Mouse (Mus musculus): ENCODE results near the gene Insl6. TPM values are rescaled to one million over a fixed set of nuclear protein-coding genes. Genes with fewer than 3 reads are reported as not detected.

Gene Insl6
- polyA plus RNA-seq, 1 experiment from 2014 or later: 7.1 TPM

- peaks cover 54% of the 10 kb centered on the region for H3K36me3 ChIP-seq
- WGBS: 91% methylated on average over 2 of the region's 2 CpGs
- no peak for ATAC-seq (replicated peaks; ENCODE audit: low FRiP score)
Measured at GRCm38 (mm10) chr19:29302119-29302518, 23.0 kb downstream of the Insl6 start.

DNA sequence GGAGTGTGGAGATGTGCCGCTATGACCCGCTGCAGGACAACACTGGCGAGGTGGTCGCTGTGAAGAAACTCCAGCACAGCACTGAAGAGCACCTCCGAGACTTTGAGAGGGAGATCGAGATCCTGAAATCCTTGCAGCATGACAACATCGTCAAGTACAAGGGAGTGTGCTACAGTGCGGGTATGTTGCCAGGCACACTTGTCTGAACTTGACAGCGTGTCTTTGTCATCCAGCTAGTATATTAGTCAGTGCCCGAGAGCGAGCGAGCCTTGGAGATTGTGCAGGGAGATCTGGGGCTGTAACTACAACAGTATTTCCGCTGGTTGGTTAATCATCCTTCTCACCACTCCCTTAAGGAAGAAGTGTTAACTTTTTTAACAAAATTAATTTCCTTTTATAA lies 24.2 kb downstream of the Insl6 start:
- no peak for ATAC-seq (replicated peaks; ENCODE audit: low FRiP score)
- H3K9ac ChIP-seq: no peak overlapping the region
- no peaks in the 10 kb centered on the region for H3K9me3 ChIP-seq (replicated peaks)
- no peak overlapping the region for H3K27ac ChIP-seq
- 93% methylated on average over 13 of the region's 13 CpGs for WGBS
- no peak overlapping the region for H3K4me3 ChIP-seq (replicated peaks)
- H3K4me2 ChIP-seq: no peak overlapping the region
- H3K4me1 ChIP-seq: no peaks in the 10 kb centered on the region
- H3K27me3 ChIP-seq: no peaks in the 10 kb centered on the region
- H3K36me3 ChIP-seq: peaks cover 50% of the 10 kb centered on the region

More at GRCm38 (mm10) chr19:29302119-29302518, 23.0 kb downstream of the Insl6 start:
- H3K9ac ChIP-seq: no peak overlapping the region
- no peaks in the 10 kb centered on the region for H3K27me3 ChIP-seq
- no peak overlapping the region for H3K4me3 ChIP-seq (replicated peaks)
- no peak overlapping the region for H3K27ac ChIP-seq
- no peaks in the 10 kb centered on the region for H3K4me1 ChIP-seq
- H3K4me2 ChIP-seq: no peak overlapping the region
- H3K9me3 ChIP-seq (replicated peaks): no peaks in the 10 kb centered on the region

- H3K4me3 ChIP-seq (replicated peaks): no peak overlapping the region
- no peaks in the 10 kb centered on the region for H3K4me1 ChIP-seq
- no peaks in the 10 kb centered on the region for H3K9me3 ChIP-seq (replicated peaks)
- ATAC-seq (replicated peaks; ENCODE audit: low FRiP score): no peak
- H3K27me3 ChIP-seq: no peaks in the 10 kb centered on the region
- H3K4me2 ChIP-seq: no peak overlapping the region
- no peak overlapping the region for H3K9ac ChIP-seq
- WGBS: 91% methylated on average over 1 of the region's 1 CpGs
- H3K27ac ChIP-seq: no peak overlapping the region
- peaks cover 47% of the 10 kb centered on the region for H3K36me3 ChIP-seq
Measured at GRCm38 (mm10) chr19:29297366-29297765, 27.8 kb downstream of the Insl6 start.

DNA sequence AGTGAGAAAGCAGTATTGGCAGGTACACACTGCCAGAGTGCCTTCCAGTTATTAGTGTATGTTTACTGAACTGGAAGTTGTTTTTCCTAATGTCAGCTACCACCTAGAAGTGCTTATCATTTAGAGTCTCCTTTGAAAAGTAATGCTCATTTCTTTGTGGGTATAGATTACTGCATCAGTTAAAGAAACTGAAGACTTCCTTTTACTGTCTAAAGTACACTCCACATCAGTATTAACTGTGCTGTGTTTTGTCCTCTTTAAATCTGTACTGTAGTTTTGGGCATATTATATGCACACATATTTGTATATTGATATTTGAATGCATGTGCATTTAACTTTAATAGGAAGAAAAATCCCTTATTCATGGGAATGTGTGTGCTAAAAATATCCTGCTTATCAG lies 29.0 kb downstream of the Insl6 start:
- ATAC-seq (replicated peaks; ENCODE audit: low FRiP score): no peak

DNA sequence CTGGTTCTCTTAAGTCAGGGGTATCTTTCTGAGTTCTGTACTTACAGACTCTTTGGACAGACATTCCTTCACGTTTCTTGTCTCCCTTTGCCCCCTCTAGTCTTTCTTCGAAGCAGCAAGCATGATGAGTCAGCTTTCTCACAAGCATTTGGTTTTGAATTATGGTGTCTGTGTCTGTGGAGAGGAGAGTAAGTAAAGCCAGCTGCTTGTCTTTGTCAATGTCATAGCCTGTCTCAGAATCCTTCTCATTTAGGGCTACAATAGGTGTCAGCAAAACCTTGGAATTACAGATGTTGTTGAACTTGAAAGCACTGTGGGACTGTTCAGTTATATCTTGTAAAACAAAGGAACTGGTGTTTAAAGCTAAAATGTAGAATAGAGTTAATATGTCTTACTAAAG lies 30.4 kb downstream of the Insl6 start:
- WGBS: 38% methylated on average over 2 of the region's 2 CpGs
- no peak for ATAC-seq (replicated peaks; ENCODE audit: low FRiP score)
- Histone ChIP-seq H3K4me1 (no peaks in the 10 kb centered on the region), H3K36me3 (peaks cover 44% of the 10 kb centered on the region), H3K9me3 (replicated peaks) (no peaks in the 10 kb centered on the region), H3K4me2 (no peak overlapping the region), H3K9ac (no peak overlapping the region), H3K27me3 (no peaks in the 10 kb centered on the region), H3K4me3 (replicated peaks) (no peak overlapping the region), H3K27ac (no peak overlapping the region)

More for the DNA sequence above, 29.0 kb downstream of the Insl6 start:
- H3K27me3 ChIP-seq: no peaks in the 10 kb centered on the region
- H3K4me3 ChIP-seq (replicated peaks): no peak overlapping the region
- peaks cover 53% of the 10 kb centered on the region for H3K36me3 ChIP-seq
- no peaks in the 10 kb centered on the region for H3K9me3 ChIP-seq (replicated peaks)
- no peaks in the 10 kb centered on the region for H3K4me1 ChIP-seq
- no peak overlapping the region for H3K27ac ChIP-seq
- no peak overlapping the region for H3K4me2 ChIP-seq
- no peak overlapping the region for H3K9ac ChIP-seq

DNA sequence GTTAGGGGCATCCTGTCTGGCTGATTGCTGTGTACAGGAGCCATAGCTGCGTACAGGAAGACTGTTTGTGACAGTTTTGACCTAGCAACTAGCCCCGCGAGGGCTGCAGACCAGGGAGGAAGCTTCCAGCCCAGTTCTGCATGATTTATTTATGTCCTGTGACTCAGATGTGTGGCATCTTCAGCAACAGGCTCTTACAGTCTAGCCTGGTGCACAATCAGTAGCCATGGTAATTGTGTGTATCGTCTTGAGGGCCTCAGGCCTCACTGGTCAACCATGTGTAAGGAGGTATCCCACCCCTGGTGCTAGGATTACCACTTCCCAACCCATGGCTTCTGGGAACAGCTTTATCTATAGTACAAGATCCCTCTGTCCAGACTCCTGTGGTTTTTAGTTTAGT lies 32.6 kb downstream of the Insl6 start:
- Histone ChIP-seq H3K27me3 (no peaks in the 10 kb centered on the region), H3K4me2 (no peak overlapping the region), H3K36me3 (peaks cover 39% of the 10 kb centered on the region), H3K9me3 (replicated peaks) (no peaks in the 10 kb centered on the region), H3K4me3 (replicated peaks) (no peak overlapping the region), H3K4me1 (no peaks in the 10 kb centered on the region), H3K27ac (no peak overlapping the region), H3K9ac (no peak overlapping the region)
- 48% methylated on average over 4 of the region's 4 CpGs for WGBS
- no peak for ATAC-seq (replicated peaks; ENCODE audit: low FRiP score)

DNA sequence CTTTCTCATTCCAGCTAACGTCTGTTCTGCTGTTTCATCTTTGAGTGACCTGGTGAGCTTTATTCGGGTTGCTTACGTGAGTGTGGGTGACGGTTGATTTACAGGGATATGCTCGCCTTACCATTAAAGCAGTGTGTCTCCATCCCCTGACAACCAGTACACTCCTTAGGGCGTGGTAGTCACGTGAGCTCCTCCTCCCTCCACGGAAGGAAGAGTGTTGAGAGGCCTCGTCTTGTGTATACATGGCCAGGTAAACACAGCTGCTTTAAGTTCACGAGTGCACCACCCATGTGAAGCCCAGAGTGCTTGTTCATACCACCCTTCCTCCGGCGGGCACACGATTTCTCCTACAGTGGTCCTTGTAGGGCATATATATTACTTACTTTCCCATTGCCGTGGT lies 33.6 kb downstream of the Insl6 start:
- H3K27me3 ChIP-seq: no peaks in the 10 kb centered on the region
- no peaks in the 10 kb centered on the region for H3K4me1 ChIP-seq
- H3K9ac ChIP-seq: no peak overlapping the region
- H3K4me2 ChIP-seq: no peak overlapping the region
- no peak overlapping the region for H3K27ac ChIP-seq
- 67% methylated on average over 14 of the region's 14 CpGs for WGBS
- no peak overlapping the region for H3K4me3 ChIP-seq (replicated peaks)
- no peak for ATAC-seq (replicated peaks; ENCODE audit: low FRiP score)
- peaks cover 38% of the 10 kb centered on the region for H3K36me3 ChIP-seq
- H3K9me3 ChIP-seq (replicated peaks): no peaks in the 10 kb centered on the region

DNA sequence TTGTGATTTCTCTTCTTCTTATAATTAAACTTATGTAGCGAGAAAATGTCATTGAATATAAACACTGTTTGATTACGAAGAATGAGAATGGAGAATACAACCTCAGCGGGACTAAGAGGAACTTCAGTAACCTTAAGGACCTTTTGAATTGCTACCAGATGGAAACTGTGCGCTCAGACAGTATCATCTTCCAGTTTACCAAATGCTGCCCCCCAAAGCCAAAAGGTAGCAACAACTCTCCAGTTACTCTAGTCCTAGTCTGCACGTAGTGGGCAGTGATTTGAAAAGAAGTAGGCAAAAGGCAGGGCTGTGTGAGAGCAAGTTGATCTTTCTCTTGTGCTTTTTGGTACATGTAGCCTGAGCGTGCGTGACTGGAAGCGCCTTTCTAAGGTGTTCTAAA lies 37.3 kb downstream of the Insl6 start:
- Histone ChIP-seq H3K36me3 (peaks cover 43% of the 10 kb centered on the region), H3K27ac (no peak overlapping the region), H3K9ac (no peak overlapping the region), H3K9me3 (replicated peaks) (no peaks in the 10 kb centered on the region), H3K4me1 (0 out of 2 replicates have a peak, but pooled peaks cover 6% of the 10 kb centered on the region), H3K4me2 (no peak overlapping the region), H3K4me3 (replicated peaks) (no peak overlapping the region), H3K27me3 (no peaks in the 10 kb centered on the region)
- ATAC-seq (replicated peaks; ENCODE audit: low FRiP score): no peak
- 72% methylated on average over 8 of the region's 8 CpGs for WGBS

- Histone ChIP-seq H3K9ac (no peak overlapping the region), H3K27ac (no peak overlapping the region), H3K36me3 (peaks cover 30% of the 10 kb centered on the region), H3K4me1 (0 out of 2 replicates have a peak, but pooled peaks cover 6% of the 10 kb centered on the region), H3K4me3 (replicated peaks) (no peak overlapping the region), H3K27me3 (no peaks in the 10 kb centered on the region), H3K4me2 (no peak overlapping the region), H3K9me3 (replicated peaks) (no peaks in the 10 kb centered on the region)
- WGBS: 37% methylated on average over 7 of the region's 7 CpGs
- no peak for ATAC-seq (replicated peaks; ENCODE audit: low FRiP score)
Measured at GRCm38 (mm10) chr19:29285451-29285869, 39.7 kb downstream of the Insl6 start.

- Histone ChIP-seq H3K9me3 (replicated peaks) (no peaks in the 10 kb centered on the region), H3K4me3 (replicated peaks) (no peak overlapping the region), H3K36me3 (peaks cover 40% of the 10 kb centered on the region), H3K27me3 (no peaks in the 10 kb centered on the region), H3K4me1 (no peaks in the 10 kb centered on the region), H3K9ac (no peak overlapping the region), H3K4me2 (no peak overlapping the region), H3K27ac (no peak overlapping the region)
- 85% methylated on average over 6 of the region's 6 CpGs for WGBS
- no peak for ATAC-seq (replicated peaks; ENCODE audit: low FRiP score)
Measured at GRCm38 (mm10) chr19:29278944-29279587, 46.1 kb downstream of the Insl6 start.

DNA sequence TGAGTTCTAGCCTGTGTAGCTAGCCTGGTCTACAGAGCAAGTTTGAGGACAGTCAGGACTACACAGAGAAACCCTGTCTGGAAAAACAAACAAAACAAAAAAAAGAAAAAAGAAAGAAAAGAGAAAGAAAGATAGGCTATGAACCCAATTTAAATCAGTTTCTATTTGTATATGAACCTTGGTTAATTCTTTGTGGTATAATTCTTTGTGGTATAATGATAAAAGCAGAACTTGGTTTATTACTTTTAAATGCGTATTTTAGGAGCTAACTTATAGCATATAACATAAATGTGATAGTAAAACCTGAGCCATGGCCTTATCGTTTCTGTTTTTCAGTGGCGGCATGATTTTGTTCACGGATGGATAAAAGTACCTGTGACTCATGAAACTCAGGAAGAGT lies 48.7 kb downstream of the Insl6 start:
- no peak for ATAC-seq (replicated peaks; ENCODE audit: low FRiP score)
- Histone ChIP-seq H3K4me2 (no peak overlapping the region), H3K4me1 (no peaks in the 10 kb centered on the region), H3K27me3 (no peaks in the 10 kb centered on the region), H3K9me3 (replicated peaks) (no peaks in the 10 kb centered on the region), H3K27ac (no peak overlapping the region), H3K4me3 (replicated peaks) (no peak overlapping the region), H3K9ac (no peak overlapping the region), H3K36me3 (peaks cover 38% of the 10 kb centered on the region)
- WGBS: 94% methylated on average over 4 of the region's 4 CpGs

DNA sequence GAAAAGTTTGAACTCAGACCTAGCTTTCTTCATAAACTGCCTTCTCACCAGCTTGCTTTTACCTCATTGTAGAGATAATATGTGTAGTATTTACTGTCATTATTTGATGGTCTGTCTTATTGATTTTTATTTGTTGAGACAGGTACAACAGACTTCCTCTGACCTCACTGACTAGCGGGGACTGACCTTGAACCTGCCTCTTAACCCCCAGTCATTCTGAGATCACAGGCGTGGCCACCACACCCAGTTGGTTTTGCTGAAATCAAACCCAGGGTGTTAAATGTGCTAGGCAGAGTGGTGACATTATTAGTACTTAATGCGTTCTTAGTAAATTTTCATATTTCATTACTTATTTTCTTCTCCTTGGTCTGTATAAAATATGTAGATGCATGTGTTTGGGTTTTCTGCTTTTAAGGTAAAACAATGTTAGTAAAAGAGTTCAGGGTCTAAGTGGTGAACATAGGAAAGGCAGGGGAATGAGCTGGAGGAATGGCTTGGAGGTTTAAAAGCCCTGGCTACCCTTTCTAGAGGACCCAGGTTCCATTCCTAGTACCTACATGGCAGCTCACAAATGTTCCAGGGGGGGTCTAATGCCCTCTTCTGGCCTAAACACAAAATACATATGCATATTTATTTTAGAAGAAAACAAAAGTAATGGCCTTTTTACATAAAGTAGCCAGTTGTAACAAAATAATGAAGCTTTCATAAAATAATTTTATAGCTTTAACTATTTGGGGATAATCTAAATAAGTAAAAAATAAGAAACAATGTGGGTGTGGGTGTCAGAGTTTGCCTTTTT lies 52.9 kb downstream of the Insl6 start:
- no peaks in the 10 kb centered on the region for H3K9me3 ChIP-seq (replicated peaks)

More for the DNA sequence above, 52.9 kb downstream of the Insl6 start:
- Histone ChIP-seq H3K27me3 (no peaks in the 10 kb centered on the region), H3K9ac (no peak overlapping the region), H3K4me1 (peaks cover 5% of the 10 kb centered on the region; the same call in 1 of the 2 replicates), H3K27ac (no peak overlapping the region), H3K4me3 (replicated peaks) (no peak overlapping the region), H3K4me2 (no peak overlapping the region), H3K36me3 (peaks cover 25% of the 10 kb centered on the region)
- 91% methylated on average over 3 of the region's 3 CpGs for WGBS
- ATAC-seq (replicated peaks; ENCODE audit: low FRiP score): no peak

Data from kidney, embryonic 15.5 days (tissue).